Mouse (Mus musculus) heart, adult 2 months (tissue): ENCODE data around the gene Kif21a.

Source experiments
- CTCF ChIP-seq: fragments of 200-600 bp; IDR thresholded peaks from 2 replicates; pipeline ENCODE4 v1.8.1; 2022; ENCODE audit warnings: antibody characterized with exemption, mild to moderate bottlenecking, moderate library complexity
- EP300 ChIP-seq: fragments of 200-500 bp; IDR thresholded peaks from 2 replicates; pipeline ENCODE4 v1.6.1; 2011; ENCODE audit warnings: low read depth, low read length, control low read depth; ENCODE audit not compliant: insufficient read depth
- POLR2A ChIP-seq: fragments of 200-500 bp; IDR thresholded peaks from 2 replicates; pipeline ENCODE4 v1.6.1; 2011; ENCODE audit warnings: mild to moderate bottlenecking, low read depth, low read length, control low read depth; ENCODE audit not compliant: insufficient read depth

DNA sequence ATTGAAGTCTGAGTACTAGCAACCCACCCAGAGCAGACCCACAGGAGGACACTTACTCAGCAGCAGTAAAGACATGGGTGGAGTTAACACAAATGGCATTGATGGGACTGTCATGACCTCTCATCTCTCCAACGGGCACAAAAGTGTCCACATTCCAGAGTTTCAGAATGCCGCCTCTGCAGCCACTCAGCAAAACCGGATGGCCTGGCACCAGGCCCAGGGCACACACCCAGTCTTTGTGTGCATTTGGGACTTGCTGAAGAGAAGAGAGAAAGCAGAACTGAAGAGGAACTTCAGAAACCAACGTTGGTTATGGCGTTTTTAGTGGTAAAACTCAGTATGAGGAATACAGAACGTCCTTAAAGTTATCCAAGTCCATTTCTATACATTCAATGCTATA is 114.2 kb downstream of the Kif21a start:
- TF ChIP-seq CTCF (no peak), POLR2A (no peak), EP300 (no peak)
